Mouse (Mus musculus): ENCODE data around the gene Ccl17. TPM values are rescaled to one million over a fixed set of nuclear protein-coding genes. Genes with fewer than 3 reads are reported as not detected.
"Not testable (repeated sequence)": the region's sequence is repeated elsewhere in the genome, so short reads cannot be mapped to it uniquely, and the experiment has no call there.

Gene Ccl17
- total RNA-seq, 2 experiments from 2014 or later = 1.5 TPM; not detected in 1

DNA sequence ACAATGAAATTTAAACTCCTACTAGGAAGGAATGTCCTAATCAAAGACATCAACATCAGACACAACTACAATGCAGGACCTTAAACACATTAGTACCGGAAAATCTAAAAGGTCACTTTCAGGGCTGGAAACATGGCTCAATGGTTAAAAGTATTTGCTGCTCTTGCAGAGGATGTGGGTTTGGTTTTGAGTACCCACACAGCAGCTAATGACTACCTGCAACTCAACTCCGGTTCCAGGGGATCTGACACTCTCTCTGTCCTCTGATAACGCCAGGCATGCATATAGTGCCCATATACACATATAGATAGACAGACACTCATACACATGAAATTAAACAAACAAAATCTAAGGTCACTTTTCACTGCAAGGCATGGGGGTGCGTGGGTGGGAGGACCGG is 16.0 kb downstream of the Ccl17 start:
- no peak for DNase-seq

DNA sequence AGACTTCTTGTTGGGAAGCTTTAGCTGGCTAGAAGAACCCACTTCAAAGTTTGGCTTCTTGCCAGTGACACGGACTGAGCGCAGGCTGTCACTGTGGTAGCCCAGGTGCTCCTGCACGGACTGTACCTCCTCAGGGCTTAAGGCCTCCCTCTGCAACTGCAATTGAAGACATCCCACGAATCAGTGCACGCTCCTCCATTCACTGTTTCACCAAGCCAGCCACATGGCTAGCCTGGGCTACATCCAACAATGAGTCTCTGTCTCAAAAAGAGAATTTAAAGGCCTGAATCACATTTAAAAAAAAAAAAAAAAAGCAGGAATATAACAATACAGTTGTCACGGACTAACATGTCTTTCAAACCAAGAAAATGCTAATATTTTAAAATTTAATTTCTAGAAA is 18.0 kb downstream of the Ccl17 start:
- no peak for DNase-seq

DNA sequence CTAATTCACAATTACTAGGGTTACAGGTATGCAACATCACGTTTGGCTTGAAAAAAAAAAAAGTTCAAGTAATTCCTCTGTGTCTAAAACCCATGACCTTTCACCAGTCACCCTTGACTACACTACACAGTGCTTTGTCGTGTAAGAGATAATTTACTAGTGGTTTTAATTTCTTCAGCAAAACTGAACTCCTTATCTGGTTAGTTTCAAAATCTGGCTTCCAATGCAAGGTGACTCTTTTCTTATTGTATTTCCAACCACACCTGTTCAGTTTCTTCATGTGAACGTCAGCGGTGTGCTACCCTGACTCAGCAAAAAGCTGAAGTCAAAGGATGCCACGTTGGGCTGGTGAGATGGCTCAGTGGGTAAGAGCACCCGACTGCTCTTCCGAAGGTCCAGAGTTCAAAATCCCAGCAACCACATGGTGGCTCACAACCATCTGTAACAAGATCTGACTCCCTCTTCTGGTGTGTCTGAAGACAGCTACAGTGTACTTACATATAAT is 23.7 kb downstream of the Ccl17 start:
- not testable (repeated sequence) for DNase-seq

DNA sequence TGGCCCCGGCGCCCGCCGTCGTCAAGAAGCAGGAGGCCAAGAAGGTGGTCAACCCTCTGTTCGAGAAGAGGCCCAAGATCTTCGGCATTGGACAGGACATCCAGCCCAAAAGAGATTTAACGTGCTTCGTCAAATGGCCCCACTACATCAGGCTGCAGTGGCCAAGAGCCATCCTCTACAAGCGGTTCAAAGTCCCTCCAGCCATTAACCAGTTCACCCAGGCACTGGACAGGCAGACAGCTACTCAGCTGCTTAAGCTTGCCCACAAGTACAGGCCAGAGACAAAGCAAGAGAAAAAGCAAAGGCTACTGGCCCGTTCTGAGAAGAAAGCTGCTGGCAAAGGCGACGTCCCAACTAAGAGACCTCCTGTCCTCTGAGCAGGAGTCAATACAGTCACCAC is 25.5 kb downstream of the Ccl17 start:
- not testable (repeated sequence) for DNase-seq

DNA sequence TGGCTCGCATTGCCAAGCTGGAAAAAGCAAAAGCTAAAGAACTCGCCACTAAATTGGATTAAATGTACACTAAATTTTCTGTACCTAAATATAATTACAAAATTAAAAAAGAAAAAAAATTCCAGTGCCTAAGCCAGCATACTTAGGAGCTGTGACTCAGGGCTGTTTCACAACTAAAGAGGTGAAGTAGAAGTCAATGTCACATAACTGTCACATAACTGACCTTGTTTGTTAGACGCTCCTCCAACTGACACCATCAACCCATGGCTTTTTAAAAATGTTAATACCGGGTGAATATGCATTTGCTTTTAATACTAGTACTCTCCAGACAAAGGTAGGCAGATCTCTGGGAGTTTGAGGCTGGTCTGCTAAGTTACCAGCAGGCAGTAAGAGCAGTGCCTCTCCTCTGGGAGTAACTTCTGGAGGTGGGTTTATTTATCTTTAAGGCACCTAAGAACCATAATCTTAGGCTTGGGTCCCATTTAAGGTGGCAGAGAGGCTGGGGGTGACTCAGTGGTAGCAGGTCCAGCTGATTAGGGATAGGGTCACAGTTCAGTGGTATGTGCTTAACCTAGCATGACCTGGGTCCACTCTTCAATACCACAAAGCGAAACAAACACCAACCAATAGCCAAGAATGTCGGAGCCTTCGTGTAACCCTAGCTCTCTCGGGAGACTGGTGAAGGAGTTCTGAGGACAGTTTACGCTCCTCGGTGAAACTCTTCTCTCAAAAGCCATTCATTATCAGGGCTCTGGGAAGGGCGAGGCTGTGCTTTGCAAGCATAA is 26.4 kb downstream of the Ccl17 start:
- DNase-seq = no peak

DNA sequence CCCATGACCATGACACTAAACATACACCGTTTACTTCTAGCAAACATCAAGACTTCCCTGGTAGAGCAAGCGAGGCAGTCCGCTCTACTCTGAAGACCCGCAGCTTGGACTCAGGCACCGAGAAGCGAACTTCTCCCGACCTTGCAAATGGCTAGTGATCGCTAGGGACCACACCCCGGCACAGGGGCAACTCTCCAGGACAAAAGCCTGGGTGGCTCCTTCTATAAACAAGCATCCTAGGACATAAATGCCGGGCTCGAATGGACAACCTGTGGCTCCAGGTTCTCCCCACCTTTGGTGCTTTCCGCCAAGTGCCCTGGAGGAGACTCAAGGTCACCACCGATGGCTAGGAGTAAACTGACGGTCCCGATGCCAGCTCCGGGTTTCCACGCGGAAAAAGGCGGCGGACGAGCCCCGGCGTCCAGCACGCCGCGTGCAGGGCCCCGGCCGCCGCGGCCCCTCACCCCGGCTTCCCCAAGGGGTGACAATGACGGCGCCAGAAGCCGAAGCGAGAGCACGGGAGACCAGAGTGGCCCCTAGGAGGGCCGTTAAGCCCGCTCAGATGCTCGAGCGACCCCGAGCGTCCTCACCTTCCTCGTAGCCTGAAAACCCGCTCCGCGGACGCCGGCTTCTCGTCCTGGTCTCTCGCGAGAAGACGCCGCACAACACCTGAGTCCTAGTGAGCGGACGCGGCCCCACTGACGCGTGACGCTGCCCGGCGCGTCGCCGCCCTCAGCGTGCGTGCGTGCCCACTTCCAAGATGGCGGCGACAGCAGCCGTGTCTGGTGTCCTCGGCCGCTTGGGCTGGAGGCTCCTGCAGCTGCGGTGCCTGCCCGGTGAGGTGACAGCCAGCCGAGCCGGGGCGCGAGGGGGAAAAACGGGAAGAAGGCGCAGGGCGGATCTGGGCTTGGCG is 27.7 kb downstream of the Ccl17 start, which contains the start of the genes Coq9 and Ciapin1:
Gene Coq9 (plus strand): TSS at position 660 of the 913 bp plus-strand sequence.
Gene Ciapin1 (minus strand): TSS at position 697 of the 913 bp plus-strand sequence.
- peak; percentile 96 for DNase-seq

DNA sequence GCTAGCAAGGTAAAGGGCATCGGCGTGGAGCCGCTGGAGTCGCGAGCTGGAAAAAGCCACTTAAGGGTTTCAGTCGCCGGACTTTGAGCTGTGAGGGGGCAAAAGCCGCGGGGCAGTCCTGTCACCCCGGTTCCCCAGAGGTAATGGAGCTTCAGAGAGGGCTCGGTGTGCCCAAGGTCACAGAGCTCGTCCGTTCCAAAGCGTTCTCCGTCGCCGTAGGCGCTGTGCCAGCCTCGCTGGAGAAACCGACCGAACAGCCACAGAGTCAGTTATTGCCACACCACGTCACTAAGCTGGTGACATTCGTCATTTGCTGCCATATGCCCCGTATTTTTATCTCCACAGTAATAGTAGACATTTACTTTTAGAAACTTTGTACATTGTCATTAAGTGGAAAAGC is 28.3 kb downstream of the Ccl17 start:
- DNase-seq = peak; percentile 82 to 85

DNA sequence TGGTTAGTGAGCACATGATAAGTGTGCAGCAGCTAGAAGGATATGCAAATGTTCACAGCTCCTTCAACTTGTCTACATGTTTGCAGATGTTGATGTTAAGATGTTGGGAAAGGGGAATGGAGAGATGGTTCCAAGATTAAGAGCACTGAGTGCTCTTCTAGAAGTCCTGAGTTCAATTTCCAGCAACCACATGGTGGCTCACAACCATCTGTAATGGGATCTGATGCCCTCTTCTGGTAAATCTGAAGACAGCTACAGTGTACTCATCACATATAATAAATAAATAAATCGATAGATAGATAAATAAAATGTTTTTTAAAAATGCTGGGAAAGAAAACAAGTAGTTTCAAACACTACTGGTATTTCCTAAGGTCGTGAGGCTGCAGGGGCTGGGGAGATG is 30.9 kb downstream of the Ccl17 start:
- DNase-seq = no peak

DNA sequence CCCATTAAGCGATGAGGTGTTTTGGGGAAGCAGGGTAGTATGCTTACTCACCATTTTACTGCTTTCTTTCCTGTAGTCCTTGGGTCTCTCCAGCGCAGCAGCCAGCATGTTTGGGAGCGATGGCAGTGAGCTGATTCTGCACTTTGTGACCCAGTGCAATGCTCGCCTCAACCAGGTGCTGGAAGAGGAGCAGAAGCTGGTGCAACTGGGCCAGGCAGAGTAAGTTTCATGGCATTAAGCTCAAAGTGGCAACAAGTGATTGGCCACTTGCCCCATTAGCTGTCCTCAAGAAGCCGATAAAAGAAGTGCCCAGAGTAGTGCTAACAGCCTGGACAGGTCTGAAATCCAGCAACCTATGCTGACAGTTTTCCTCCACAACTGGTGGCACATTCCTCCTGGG is 39.8 kb downstream of the Ccl17 start:
- no peak for DNase-seq

DNA sequence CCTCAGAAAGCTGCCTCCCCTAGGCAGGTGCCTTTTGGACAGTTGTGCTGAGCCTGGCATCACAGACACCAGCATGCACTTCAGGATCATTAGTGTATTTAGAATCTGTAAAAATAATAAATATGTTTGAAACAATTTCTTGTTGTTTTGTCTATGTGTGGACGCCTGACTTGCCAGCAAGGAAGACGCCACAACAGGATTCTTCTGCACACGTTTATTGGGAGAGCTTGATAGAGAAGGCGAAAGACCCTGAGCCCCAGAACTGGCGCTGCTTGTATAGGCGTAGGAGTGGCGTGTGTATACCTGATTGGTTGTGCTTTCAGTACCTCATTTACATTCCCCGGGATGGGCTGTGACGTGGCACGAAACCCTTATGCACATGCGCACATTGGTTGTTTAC is 44.5 kb downstream of the Ccl17 start:
- DNase-seq = not testable (repeated sequence)

DNA sequence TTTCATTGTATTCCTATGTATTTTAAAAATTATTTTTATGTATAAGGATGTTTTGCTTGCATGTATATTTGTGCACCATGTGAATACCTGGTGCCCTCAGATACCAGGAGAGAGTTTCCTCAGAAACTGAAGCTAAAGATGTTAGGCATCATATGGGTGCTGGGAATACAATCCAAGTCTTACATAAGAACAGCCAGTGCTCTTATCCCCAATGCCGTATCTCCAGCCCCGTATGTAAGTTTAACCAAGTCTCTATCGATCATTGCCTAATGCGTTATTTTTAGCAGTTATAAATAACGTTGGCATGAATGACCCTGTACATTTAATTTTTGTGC is 46.7 kb downstream of the Ccl17 start:
- no peak for DNase-seq

DNA sequence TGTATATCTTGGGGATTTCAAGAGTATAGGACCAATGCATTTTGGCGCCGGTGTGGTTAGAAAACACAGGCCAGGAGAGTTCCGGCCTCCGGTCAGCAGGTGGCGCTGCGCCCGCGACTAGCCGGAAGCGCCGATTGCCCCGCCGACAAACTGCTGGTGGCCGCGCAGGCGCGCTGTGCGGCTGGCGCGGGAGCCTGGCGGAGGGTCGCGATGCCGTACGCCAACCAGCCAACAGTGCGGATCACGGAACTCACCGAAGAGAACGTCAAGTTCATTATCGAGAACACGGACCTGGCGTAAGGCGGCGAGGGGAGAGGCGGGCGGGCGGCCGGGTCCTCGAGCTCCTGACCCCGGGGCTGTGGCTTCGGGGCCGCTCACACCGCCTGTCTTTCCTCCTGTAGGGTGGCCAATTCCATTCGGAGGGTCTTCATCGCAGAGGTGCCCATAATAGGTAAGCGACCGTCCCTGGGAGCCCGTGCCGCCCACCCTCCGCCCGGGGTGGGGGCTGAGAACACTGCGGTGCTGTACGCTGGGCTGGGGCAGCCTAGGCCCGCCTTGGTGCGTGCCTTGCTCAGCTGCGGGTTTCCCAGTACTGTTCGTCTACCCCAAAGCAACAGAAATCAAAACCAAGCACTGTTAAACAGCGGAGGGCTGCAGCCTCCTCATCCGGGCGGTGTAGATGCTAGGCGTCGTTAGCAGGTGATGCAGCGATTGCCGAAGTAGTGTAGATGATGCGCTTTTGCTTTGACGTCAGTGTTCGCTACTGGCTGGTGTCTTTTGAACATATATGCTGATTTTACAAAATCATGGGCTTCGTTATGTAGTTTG is 47.3 kb downstream of the Ccl17 start, which contains the start of gene Polr2c:
Gene Polr2c (plus strand): TSS at position 105 of the 828 bp plus-strand sequence.
- DNase-seq = peak; percentile 89 to 95

DNA sequence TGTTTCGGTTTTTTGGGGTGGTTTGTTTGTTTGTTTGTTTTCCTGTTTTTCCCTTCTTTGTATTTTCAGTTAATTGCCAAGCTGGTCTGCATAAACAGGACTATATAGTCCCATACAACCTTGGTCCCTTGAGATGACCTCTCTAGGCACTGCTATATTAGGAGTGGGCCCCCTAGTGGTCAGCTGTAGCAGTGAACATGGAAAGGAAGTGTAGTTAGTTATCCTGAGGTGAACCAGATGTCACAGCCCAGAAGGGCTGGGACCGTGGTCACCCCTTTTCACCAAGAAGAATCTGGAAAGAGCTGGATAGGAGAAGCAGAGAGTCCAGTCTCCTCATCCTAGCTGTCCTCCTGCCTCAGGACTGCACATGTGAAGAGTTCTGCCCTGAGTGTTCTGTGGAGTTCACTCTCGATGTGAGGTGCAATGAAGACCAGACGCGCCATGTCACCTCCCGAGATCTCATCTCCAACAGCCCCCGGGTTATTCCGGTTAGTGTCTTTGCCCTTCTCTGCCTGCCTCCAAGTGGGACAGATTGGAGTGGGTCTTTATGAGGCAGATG is 51.2 kb downstream of the Ccl17 start:
- DNase-seq = peak; percentile 65 to 80

Other genes with a start within 250 kb of the Ccl17 start
- gene Rspry1, start 208.5 kb upstream of the Ccl17 start, total RNA-seq (2021) = 10 to 100 TPM; 10.9 to 11.7 TPM
- 10 to 100 TPM; 19.7 to 22.0 TPM for gene Fam192a, start 208.5 kb upstream of the Ccl17 start, total RNA-seq (2021)
- 10 to 100 TPM; 91.1 to 97.5 TPM for gene Arl2bp, start 143.9 kb upstream of the Ccl17 start, total RNA-seq (2021)
- under 1 TPM; 0.69 to 0.87 TPM for gene Pllp, start 114.2 kb upstream of the Ccl17 start, total RNA-seq (2021)
- 1 to 10 TPM in 1 of 2 experiments, not detected in 1; 1.3 TPM for gene Ccl22, start 64.9 kb upstream of the Ccl17 start, total RNA-seq (2021)
- gene Cx3cl1, start 38.4 kb upstream of the Ccl17 start, total RNA-seq (2021) = 1 to 10 TPM; 5.7 to 6.1 TPM
- 100 to 1,000 TPM; 627 to 660 TPM for gene Coq9, start 27.9 kb downstream of the Ccl17 start, total RNA-seq (2021)
- gene Ciapin1, start 27.9 kb downstream of the Ccl17 start, total RNA-seq (2021) = 10 to 100 TPM; 66.6 to 74.8 TPM
- gene Polr2c, start 47.0 kb downstream of the Ccl17 start, total RNA-seq (2021) = 10 to 100 TPM; 62.3 to 65.6 TPM
- 10 to 100 TPM; 11.9 to 16.6 TPM for gene Dok4, start 65.9 kb downstream of the Ccl17 start, total RNA-seq (2021)
- gene Ccdc102a, start 107.6 kb downstream of the Ccl17 start, total RNA-seq (2021) = 1 to 10 TPM; 3.8 to 4.1 TPM
- under 1 TPM in 1 of 2 experiments, not detected in 1; 0.41 TPM for gene Adgrg5, start 113.2 kb downstream of the Ccl17 start, total RNA-seq (2021)
- gene Adgrg1, start 164.3 kb downstream of the Ccl17 start, total RNA-seq (2021) = 10 to 100 TPM; 60.8 to 62.2 TPM
- gene Adgrg3, start 207.2 kb downstream of the Ccl17 start, total RNA-seq (2021) = 1 to 10 TPM; 1.5 TPM
- gene Drc7, start 244.7 kb downstream of the Ccl17 start, total RNA-seq (2021) = not detected